Mouse (Mus musculus): ENCODE data around the gene Gm45716. TPM values are rescaled to one million over a fixed set of nuclear protein-coding genes. Genes with fewer than 3 reads are reported as not detected.

The Gm45716 gene
- polyA plus RNA-seq, 1 experiment from 2014 or later, result 49.5 TPM

- peaks cover 5% of the 10 kb centered on the region; the same call in 1 of the 2 replicates for H3K36me3 ChIP-seq
- no peak overlapping the region for H3K4me2 ChIP-seq
- H3K27ac ChIP-seq (ENCODE audit: poor library complexity, severe bottlenecking), result no peak overlapping the region
- H3K9ac ChIP-seq, result no peak overlapping the region
- H3K4me3 ChIP-seq, result no peak overlapping the region
- no peaks in the 10 kb centered on the region for H3K4me1 ChIP-seq (replicated peaks)
- 39% methylated on average over 2 of the region's 2 CpGs for WGBS
- no peak for ATAC-seq (ENCODE audit: insufficient number of reproducible peaks, low FRiP score)
- H3K27me3 ChIP-seq (replicated peaks), result no peaks in the 10 kb centered on the region
- no peaks in the 10 kb centered on the region for H3K9me3 ChIP-seq (replicated peaks)
Measured at GRCm38 (mm10) chr11:90284079-90284478, 96.6 kb downstream of the Gm45716 start.

GRCm38 (mm10) chr11:90284623-90285022 is 97.1 kb downstream of the Gm45716 start:
- no peak for ATAC-seq (ENCODE audit: insufficient number of reproducible peaks, low FRiP score)
- H3K9me3 ChIP-seq (replicated peaks), result no peaks in the 10 kb centered on the region

GRCm38 (mm10) chr11:90286550-90287154 is 99.2 kb downstream of the Gm45716 start:
- Histone ChIP-seq H3K27me3 (replicated peaks) (no peaks in the 10 kb centered on the region), H3K27ac (ENCODE audit: poor library complexity, severe bottlenecking) (no peak overlapping the region), H3K4me1 (replicated peaks) (no peaks in the 10 kb centered on the region), H3K36me3 (no peaks in the 10 kb centered on the region), H3K9me3 (replicated peaks) (no peaks in the 10 kb centered on the region), H3K4me2 (no peak overlapping the region), H3K4me3 (no peak overlapping the region), H3K9ac (no peak overlapping the region)
- 71% methylated on average over 6 of the region's 6 CpGs for WGBS
- no peak for ATAC-seq (ENCODE audit: insufficient number of reproducible peaks, low FRiP score)

More at GRCm38 (mm10) chr11:90284623-90285022, 97.1 kb downstream of the Gm45716 start:
- no peak overlapping the region for H3K4me3 ChIP-seq
- no peak overlapping the region for H3K4me2 ChIP-seq
- no peak overlapping the region for H3K9ac ChIP-seq
- peaks cover under 1% of the 10 kb centered on the region; the same call in 1 of the 2 replicates for H3K36me3 ChIP-seq
- H3K27me3 ChIP-seq (replicated peaks), result no peaks in the 10 kb centered on the region
- H3K4me1 ChIP-seq (replicated peaks), result no peaks in the 10 kb centered on the region
- WGBS, result 62% methylated on average over 4 of the region's 4 CpGs
- H3K27ac ChIP-seq (ENCODE audit: poor library complexity, severe bottlenecking), result no peak overlapping the region

DNA sequence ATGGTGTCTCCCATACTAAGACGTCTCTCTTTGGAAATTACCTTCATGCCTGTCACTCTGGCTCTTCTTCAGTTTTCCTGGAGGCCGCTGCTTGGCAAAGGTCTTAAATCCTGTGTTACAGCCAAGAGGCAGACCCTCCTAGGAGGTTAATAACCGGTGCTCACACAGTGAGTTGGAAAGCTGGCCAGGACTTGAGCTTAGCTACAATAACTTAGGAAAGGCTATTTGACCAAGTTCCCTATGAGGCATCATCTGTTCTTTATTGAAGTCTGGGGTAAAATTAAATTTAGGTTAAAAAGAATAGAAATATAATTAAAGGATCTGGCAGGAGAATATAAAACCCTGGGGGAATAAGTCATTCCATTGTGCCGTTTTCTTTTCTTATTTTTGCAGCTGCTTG is 103.7 kb downstream of the Gm45716 start:
- no peak overlapping the region for H3K4me3 ChIP-seq
- WGBS, result 80% methylated on average over 4 of the region's 4 CpGs
- H3K4me2 ChIP-seq, result no peak overlapping the region
- ATAC-seq (ENCODE audit: insufficient number of reproducible peaks, low FRiP score), result no peak
- H3K9ac ChIP-seq, result no peak overlapping the region
- H3K27me3 ChIP-seq (replicated peaks), result no peaks in the 10 kb centered on the region
- H3K4me1 ChIP-seq (replicated peaks), result no peaks in the 10 kb centered on the region
- H3K36me3 ChIP-seq, result no peaks in the 10 kb centered on the region
- no peak overlapping the region for H3K27ac ChIP-seq (ENCODE audit: poor library complexity, severe bottlenecking)
- H3K9me3 ChIP-seq (replicated peaks), result no peaks in the 10 kb centered on the region

DNA sequence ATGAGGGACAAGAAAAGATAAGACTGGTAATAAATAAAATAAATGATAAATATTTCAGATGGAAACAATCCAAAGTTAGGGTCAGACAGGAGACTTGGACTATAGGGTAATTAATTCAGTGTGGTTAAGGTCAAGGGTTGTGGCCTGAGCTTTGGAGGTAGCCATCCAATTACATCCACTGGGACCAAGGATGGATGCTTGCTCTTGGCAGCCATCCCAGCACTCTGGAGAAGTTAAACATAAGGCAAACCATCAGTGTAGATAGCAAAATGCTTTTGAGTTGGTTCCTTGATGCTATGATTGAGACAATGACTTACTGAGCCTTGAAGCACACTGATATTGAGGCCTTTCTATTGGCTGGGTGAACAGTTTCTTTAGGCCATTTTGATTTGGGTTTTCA is 105.3 kb downstream of the Gm45716 start:
- Histone ChIP-seq H3K4me2 (no peak overlapping the region), H3K9ac (no peak overlapping the region), H3K9me3 (replicated peaks) (no peaks in the 10 kb centered on the region), H3K4me1 (replicated peaks) (no peaks in the 10 kb centered on the region), H3K4me3 (no peak overlapping the region), H3K27ac (ENCODE audit: poor library complexity, severe bottlenecking) (no peak overlapping the region), H3K27me3 (replicated peaks) (no peaks in the 10 kb centered on the region), H3K36me3 (no peaks in the 10 kb centered on the region)
- no peak for ATAC-seq (ENCODE audit: insufficient number of reproducible peaks, low FRiP score)

DNA sequence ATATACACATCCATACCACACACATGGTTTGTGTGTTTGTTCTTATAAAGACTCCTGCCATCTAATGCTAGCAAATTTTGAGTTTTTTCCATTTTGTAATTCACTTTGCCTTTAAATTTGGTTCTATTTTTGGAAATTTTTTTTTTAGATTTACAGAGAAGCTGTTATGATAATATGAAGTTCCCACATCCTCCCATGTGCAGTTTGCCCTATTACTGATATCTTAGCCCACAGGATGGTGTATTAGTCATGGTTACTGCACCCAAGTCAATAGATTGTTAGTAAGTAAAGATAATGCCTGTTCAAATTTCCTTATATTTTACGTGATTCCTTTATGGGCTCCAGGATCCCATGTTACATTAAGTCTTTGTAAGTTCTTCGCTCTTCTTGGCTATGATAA is 107.1 kb downstream of the Gm45716 start:
- no peak for ATAC-seq (ENCODE audit: insufficient number of reproducible peaks, low FRiP score)
- H3K9ac ChIP-seq, result no peak overlapping the region
- H3K36me3 ChIP-seq, result no peaks in the 10 kb centered on the region

More for the DNA sequence above, 107.1 kb downstream of the Gm45716 start:
- WGBS, result 80% methylated on average over 2 of the region's 2 CpGs
- H3K27me3 ChIP-seq (replicated peaks), result no peaks in the 10 kb centered on the region
- H3K27ac ChIP-seq (ENCODE audit: poor library complexity, severe bottlenecking), result no peak overlapping the region
- H3K4me3 ChIP-seq, result no peak overlapping the region
- no peaks in the 10 kb centered on the region for H3K9me3 ChIP-seq (replicated peaks)
- no peaks in the 10 kb centered on the region for H3K4me1 ChIP-seq (replicated peaks)
- H3K4me2 ChIP-seq, result no peak overlapping the region

Other genes starting within 250 kb of the Gm45716 start
- 18.1 and 19.9 TPM in 2 replicates for gene Pctp, start 184.8 kb upstream of the Gm45716 start, polyA plus RNA-seq (2016; fragmentation: Nextera tagmentation; extraction: Ambion mirVana)
- gene Tmem100, start 157.3 kb upstream of the Gm45716 start, polyA plus RNA-seq (2016; fragmentation: Nextera tagmentation; extraction: Ambion mirVana), result 15.9 and 17.1 TPM in 2 replicates
- 111 and 118 TPM in 2 replicates for gene Mmd, start 61.8 kb downstream of the Gm45716 start, polyA plus RNA-seq (2016; fragmentation: Nextera tagmentation; extraction: Ambion mirVana)
- gene Hlf, start 203.2 kb downstream of the Gm45716 start, polyA plus RNA-seq (2016; fragmentation: Nextera tagmentation; extraction: Ambion mirVana), result 2.7 and 3.7 TPM in 2 replicates

Data from heart, embryonic 12.5 days (tissue).